Mouse (Mus musculus): ENCODE data around the gene Krt72.

GRCm38 (mm10) chr15:101829441-101829840 is 43.2 kb upstream of the Krt72 start:
- TF ChIP-seq GATA1 (IDR thresholded peaks at IDR 0.05; ENCODE audit: low read length) (no peak), TAL1 (IDR thresholded peaks at IDR 0.05; ENCODE audit: low read length) (no peak)

Data from erythroblast, embryonic 14.5 days (primary cell).